Mouse (Mus musculus) heart, postnatal 0 days (tissue): ENCODE data around the gene Jmjd4.

Source experiments
- CTCF ChIP-seq: IDR thresholded peaks from 2 replicates; pipeline ENCODE4 v1.5.1; 2016; ENCODE audit warnings: antibody characterized with exemption, control low read depth, low read depth
- EP300 ChIP-seq: IDR thresholded peaks from 2 replicates; pipeline ENCODE4 v1.6.1; 2016; ENCODE audit warnings: antibody characterized with exemption, low read depth

GRCm38 (mm10) chr11:59486222-59486621 is 36.4 kb downstream of the Jmjd4 start:
- TF ChIP-seq EP300 (no peak), CTCF (no peak)
